Mouse (Mus musculus) left cerebral cortex, adult 2 months (tissue): ENCODE data around the gene Clk3. TPM values are rescaled to one million over a fixed set of nuclear protein-coding genes. Genes with fewer than 3 reads are reported as not detected.
A peak's percentile ranks its signal among the peaks of the same experiment; 100 is the strongest.

ENCODE experiments used
- DNase-seq, 2 experiments: peaks; one replicate each; pipeline ENCODE4 v3.0.0; 2021 to 2022; ENCODE audit warnings: low spot score in 2 of 2, mixed read lengths in 1 of 2; ENCODE audit errors: extremely low spot score in 1 of 2
- H3K27ac ChIP-seq: fragments of 200-600 bp; 2 replicates; pipeline ENCODE4 v1.8.1; 2022
- H3K4me3 ChIP-seq: fragments of 200-600 bp; 2 replicates; pipeline ENCODE4 v1.8.1; 2022
- CTCF ChIP-seq: fragments of 200-600 bp; IDR thresholded peaks from 2 replicates; pipeline ENCODE4 v1.8.1; 2022; ENCODE audit warnings: antibody characterized with exemption, mild to moderate bottlenecking, moderate library complexity
- intact Hi-C: fragments of 180-260 bp; cut with DNase I; formaldehyde crosslinking; loops from one replicate; pipeline ENCODE4 v1.15.1; 2025
- total RNA-seq, 2 experiments: library from RNA; stranded (reverse); gene quantifications; 2 replicates each; pipeline ENCODE4 v1.2.3; 2021

Clk3 gene
- total RNA-seq, 2 experiments from 2014 or later, result 86.8 to 96.3 TPM

- Histone ChIP-seq H3K4me3 (no peak overlapping the region), H3K27ac (peak overlapping the region; percentile 100; the same call in 1 of the 2 replicates)
- no peak for DNase-seq
- TF ChIP-seq CTCF, result no peak
- intact Hi-C loops, result loop anchor here (5.0 kb wide), 1 partner anchor 170 kb away; no protein-coding TSS in a partner anchor
These were observed 1.6 kb upstream of the Clk3 start for GRCm38 (mm10) chr9:57767231-57767630.

DNA sequence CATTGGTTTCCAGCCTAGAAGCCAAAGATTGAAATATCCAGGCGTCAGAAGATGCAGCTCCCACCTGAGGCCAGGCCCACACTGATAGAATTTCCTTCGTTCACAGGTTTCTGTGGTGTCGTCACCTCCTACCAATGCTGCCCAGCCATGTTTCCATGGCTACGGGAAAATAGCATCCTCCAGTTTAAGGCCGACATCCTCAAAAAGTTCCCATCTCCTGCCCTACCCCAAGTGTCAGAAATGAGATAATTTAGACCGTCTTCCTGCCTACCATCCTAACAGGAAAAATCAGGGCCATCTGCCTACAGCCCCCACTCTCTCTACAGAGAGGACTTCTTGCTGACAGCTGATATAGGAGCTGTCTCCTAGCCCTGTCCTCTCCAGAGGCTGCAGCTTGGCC, 771 bp upstream of the Clk3 start:
- intact Hi-C loops, result loop anchor here (5.0 kb wide), 1 partner anchor 171 kb away; no protein-coding TSS in a partner anchor
- peak in 1 of 2 experiments; percentile 40 for DNase-seq
- peak overlapping the region; percentile 59 for H3K4me3 ChIP-seq
- peak overlapping the region; percentile 100 for H3K27ac ChIP-seq
- TF ChIP-seq CTCF, result no peak

DNA sequence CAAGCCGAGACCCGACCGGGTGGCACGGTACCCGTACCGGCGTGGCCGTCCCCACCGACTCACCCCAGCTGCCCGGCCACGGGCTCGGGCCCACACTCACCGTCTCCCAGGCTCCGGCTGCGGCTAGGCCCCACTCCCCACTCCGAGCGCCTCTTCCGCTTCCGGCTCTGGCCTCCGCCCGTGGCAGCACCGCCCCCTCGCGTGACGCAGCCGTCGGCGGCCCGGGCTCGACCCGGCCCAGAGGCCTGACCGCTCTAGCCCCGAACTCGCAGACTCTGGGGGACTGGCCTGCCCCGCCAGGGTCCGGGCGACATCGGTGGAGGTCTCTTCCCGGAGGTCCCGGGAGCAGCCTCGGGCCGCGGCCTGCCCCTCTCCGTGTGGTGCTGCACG, 691 bp downstream of the Clk3 start:
- Histone ChIP-seq H3K27ac (peak overlapping the region; percentile 100), H3K4me3 (peak overlapping the region; percentile 59)
- intact Hi-C loops, result loop anchor here (1.0 to 5.0 kb wide), 4 partner anchors 71 to 232 kb away; partner anchors contain the start of gene Arid3b
- peak; percentile 93 to 95 for DNase-seq
- TF ChIP-seq CTCF, result no peak

DNA sequence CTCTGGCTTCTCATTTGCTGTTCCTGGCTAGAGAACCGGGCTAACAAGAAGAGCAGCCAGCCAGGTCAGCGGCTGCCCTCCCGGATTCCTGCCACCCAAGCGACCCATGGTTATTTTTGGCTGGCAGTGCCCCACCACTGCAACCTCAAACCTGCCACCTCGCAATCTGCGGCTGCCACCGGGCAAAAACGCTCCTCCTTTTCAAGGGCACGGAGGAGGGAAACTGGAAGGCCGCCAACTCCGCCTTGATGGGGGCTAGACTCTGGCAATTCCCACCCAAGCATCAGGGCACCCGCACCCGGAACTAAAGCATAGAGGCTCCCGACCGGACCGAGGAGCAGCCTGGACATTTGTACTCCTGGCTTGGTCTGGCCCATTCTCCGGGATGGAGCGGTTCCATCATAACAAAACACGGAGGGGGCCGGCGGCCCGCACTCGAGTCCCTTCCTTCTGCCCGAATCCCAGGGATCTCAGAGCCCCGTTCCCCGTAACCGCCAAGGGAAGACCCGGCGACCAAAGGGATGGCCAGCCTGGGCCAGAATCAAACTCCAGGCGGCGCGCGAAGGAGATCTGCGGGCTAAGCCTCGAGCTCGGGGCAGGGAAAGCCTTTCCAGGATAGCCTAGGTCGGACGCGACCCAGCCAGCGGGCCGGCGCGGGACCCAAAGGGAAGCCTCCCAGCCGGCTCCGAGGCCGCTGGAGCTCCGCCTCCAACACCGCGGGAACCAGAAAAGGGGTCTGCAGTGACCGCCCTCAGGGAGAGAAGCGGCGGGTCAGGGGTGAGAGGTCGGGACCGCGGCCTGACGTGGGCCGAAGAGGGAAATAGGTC, 1.3 kb downstream of the Clk3 start:
- Histone ChIP-seq H3K4me3 (peak overlapping the region; percentile 59), H3K27ac (peak overlapping the region; percentile 100)
- intact Hi-C loops, result loop anchor here (5.0 kb wide), 2 partner anchors 153 to 233 kb away; no protein-coding TSS in a partner anchor
- peak; percentile 79 for DNase-seq
- TF ChIP-seq CTCF, result no peak; the same call in 1 of the 2 replicates

DNA sequence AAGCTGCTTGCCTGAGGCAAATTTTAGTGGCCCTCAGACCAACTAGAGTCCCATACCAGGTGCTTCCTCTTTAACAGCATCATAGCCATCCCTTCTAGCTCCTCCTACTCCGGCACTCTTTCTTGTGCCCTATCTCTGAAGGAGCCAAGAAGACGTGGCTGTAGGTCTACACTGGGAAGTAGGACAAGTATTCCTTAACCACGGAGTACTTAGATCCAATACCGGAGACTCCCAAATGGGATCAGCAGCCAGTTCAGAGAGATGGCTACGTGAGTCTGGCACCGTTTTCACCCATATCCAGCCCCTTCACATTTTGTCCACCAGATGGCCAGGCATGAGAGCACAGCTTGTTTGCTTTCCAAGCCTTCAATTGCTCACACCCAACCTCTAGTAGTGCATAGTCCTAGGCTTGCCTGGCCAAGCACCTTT, 3.1 kb downstream of the Clk3 start:
- TF ChIP-seq CTCF, result peak; percentile 56
- Histone ChIP-seq H3K27ac (peak overlapping the region; percentile 100), H3K4me3 (peak overlapping the region; percentile 59)
- DNase-seq, result no peak
- intact Hi-C loops, result loop anchor here (5.0 kb wide), 2 partner anchors 155 to 235 kb away; no protein-coding TSS in a partner anchor

- TF ChIP-seq CTCF, result no peak
- intact Hi-C loops, result loop anchor here (5.0 kb wide), 2 partner anchors 155 to 235 kb away; no protein-coding TSS in a partner anchor
- peak overlapping the region; percentile 100 for H3K27ac ChIP-seq
- no peak for DNase-seq
- peak overlapping the region; percentile 59 for H3K4me3 ChIP-seq
These were observed 3.8 kb downstream of the Clk3 start for GRCm38 (mm10) chr9:57761563-57762551.

- intact Hi-C loops, result loop anchor here (5.0 kb wide), 2 partner anchors 157 to 237 kb away; no protein-coding TSS in a partner anchor
- no peak for TF ChIP-seq CTCF
- DNase-seq, result no peak
- H3K4me3 ChIP-seq, result no peak overlapping the region
- H3K27ac ChIP-seq, result no peak overlapping the region; the same call in 1 of the 2 replicates
These were observed 5.1 kb downstream of the Clk3 start for GRCm38 (mm10) chr9:57760416-57761146.

GRCm38 (mm10) chr9:57759289-57759688, 6.4 kb downstream of the Clk3 start:
- TF ChIP-seq CTCF, result peak; percentile 92
- Histone ChIP-seq H3K4me3 (no peak overlapping the region), H3K27ac (peak overlapping the region; percentile 18; the same call in 1 of the 2 replicates)
- peak; percentile 65 to 66 for DNase-seq
- intact Hi-C loops, result no loop called here

GRCm38 (mm10) chr9:57758528-57758927, 7.1 kb downstream of the Clk3 start:
- H3K4me3 ChIP-seq, result no peak overlapping the region
- no peak for TF ChIP-seq CTCF
- intact Hi-C loops, result no loop called here
- peak in 1 of 2 experiments; percentile 43 for DNase-seq
- H3K27ac ChIP-seq, result peak overlapping the region; percentile 18; the same call in 1 of the 2 replicates

DNA sequence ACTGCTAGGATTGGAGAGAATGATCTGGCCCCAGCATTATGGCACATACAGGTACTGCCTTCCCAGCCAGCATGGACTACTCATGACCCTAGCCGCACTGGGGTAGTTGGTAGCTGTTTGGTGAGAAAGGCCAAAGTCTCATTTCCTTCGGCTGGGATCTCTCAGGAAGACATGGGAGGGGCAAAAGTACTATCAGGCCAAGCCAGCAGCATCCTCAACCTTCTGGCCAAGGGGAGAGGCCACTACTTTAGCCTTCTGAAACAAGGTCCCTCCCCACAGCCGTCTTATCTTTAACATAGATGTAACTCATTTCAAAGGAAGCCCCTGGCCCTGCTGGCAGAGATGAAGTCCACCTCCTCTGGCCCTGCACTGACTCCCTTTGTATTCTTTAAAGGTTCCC, 8.1 kb downstream of the Clk3 start:
- Histone ChIP-seq H3K4me3 (no peak overlapping the region), H3K27ac (no peak overlapping the region)
- DNase-seq, result no peak
- intact Hi-C loops, result no loop called here
- TF ChIP-seq CTCF, result no peak

- DNase-seq, result no peak
- Histone ChIP-seq H3K4me3 (no peak overlapping the region), H3K27ac (no peak overlapping the region)
- no peak for TF ChIP-seq CTCF
- intact Hi-C loops, result no loop called here
These were observed 14.8 kb downstream of the Clk3 start for GRCm38 (mm10) chr9:57750901-57751300.
